Mouse (Mus musculus) thymus, adult 2 months (tissue): ENCODE data around the gene Dag1. TPM values are rescaled to one million over a fixed set of nuclear protein-coding genes. Genes with fewer than 3 reads are reported as not detected.

ENCODE experiments used
- DNase-seq: peaks from one replicate; pipeline ENCODE4 v3.0.0; 2021
- H3K27ac ChIP-seq: fragments of 200-500 bp; 2 replicates; pipeline ENCODE4 v1.5.1; 2012; ENCODE audit warnings: low read length, control low read depth; ENCODE audit not compliant: control insufficient read depth, insufficient read depth
- H3K27me3 ChIP-seq: fragments of 200-500 bp; 2 replicates; pipeline ENCODE4 v1.6.1; 2012; ENCODE audit warnings: mild to moderate bottlenecking, low read length, moderate library complexity, mixed read lengths; ENCODE audit not compliant: control insufficient read depth, insufficient read depth
- H3K36me3 ChIP-seq: fragments of 200-500 bp; 2 replicates; pipeline ENCODE4 v1.6.1; 2012; ENCODE audit warnings: mild to moderate bottlenecking, low read length, moderate library complexity; ENCODE audit not compliant: control insufficient read depth, insufficient read depth
- H3K4me1 ChIP-seq: fragments of 200-500 bp; replicated peaks from 2 replicates; pipeline ENCODE4 v1.6.1; 2012; ENCODE audit warnings: low read length; ENCODE audit not compliant: control insufficient read depth, insufficient read depth
- H3K4me3 ChIP-seq: fragments of 200-500 bp; 2 replicates; pipeline ENCODE4 v1.5.1; 2012; ENCODE audit warnings: mild to moderate bottlenecking, low read length, control low read depth, moderate library complexity; ENCODE audit not compliant: control insufficient read depth, insufficient read depth
- CTCF ChIP-seq: fragments of 200-500 bp; IDR thresholded peaks from 2 replicates; pipeline ENCODE4 v1.5.1; 2012; ENCODE audit warnings: mild to moderate bottlenecking, control low read depth, low read length, moderate library complexity, borderline replicate concordance; ENCODE audit not compliant: control insufficient read depth, poor library complexity, insufficient read depth; ENCODE audit errors: extremely low read depth
- POLR2A ChIP-seq: fragments of 200-500 bp; IDR thresholded peaks from 2 replicates; pipeline ENCODE4 v1.6.1; 2012; ENCODE audit warnings: mild to moderate bottlenecking, low read length, control low read depth, moderate library complexity; ENCODE audit not compliant: control insufficient read depth, poor library complexity, insufficient read depth; ENCODE audit errors: extremely low read depth
- WGBS: fragments of 180-500 bp; shearing (Covaris S2); methylation state at CpG from one replicate; pipeline ENCODE4 v1.1.7; 2018; 5-methylcytosine and 5-hydroxymethylcytosine counted together
- polyA plus RNA-seq: library from polyadenylated mRNA; depleted of rRNA; stranded (reverse); fragments of >200 nt; gene quantifications from 2 replicates; pipeline ENCODE4 v1.2.3, GENCODE M21; 2012

Dag1 gene
- polyA plus RNA-seq, 1 experiment, result 27.0 TPM

DNA sequence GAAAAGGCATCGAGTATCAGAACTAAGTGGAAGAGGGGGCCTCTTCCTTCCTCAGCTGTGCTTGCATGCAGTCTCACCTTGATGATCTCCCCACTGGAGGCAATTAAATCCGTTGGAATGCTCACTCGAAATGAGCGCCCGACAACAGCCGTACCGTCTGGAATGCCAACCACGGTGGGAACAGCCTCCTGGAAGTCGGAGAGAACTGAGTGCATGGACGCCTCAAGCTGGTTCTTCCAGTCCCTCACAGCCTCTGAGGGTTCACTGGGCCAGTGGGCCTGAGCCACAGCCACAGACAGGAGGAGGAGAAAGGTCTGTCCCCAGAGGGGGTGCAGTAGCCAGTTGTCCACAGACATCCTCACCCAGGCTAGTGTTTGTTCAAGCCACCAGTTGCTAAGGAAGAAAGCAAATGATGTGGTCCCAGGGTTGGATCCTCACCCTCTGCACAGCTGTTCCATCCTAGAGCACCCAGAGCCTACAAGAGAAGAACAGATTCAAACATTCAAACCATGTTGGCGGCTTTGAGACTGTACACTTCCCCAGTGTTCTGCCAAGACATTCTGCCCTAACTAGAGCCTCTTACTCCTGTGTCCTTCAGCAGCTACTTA, 45.7 kb downstream of the Dag1 start:
- DNase-seq, result no peak
- Histone ChIP-seq H3K36me3 (peaks cover 3% of the 10 kb centered on the region; the same call in 1 of the 2 replicates), H3K27ac (no peak overlapping the region), H3K27me3 (no peaks in the 10 kb centered on the region), H3K4me1 (no peaks in the 10 kb centered on the region), H3K4me3 (no peak overlapping the region)
- 94% methylated on average over 11 of the region's 11 CpGs for WGBS
- TF ChIP-seq CTCF, result no peak
- no peak for TF ChIP-seq POLR2A

DNA sequence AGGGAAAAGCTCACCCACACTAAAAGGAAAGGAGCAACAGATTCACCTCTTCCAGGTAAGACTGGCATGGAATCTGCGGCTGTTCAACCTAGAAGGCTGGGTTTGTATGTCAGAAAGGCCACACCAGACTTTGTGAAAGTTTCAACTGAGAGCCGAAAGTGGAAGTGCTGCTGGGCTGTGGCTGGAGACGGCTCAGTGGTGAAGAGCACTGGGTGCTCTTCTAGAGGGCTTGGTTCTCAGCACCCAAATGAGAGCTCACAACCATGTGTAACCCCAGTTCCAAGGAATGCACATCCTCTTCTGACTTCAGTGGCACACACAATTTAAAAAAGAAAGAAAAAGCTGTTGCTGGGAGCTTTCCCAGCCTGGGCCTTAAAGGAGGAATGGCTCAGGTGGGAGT, 46.4 kb downstream of the Dag1 start:
- WGBS, result 95% methylated on average over 3 of the region's 3 CpGs
- no peaks in the 10 kb centered on the region for H3K4me1 ChIP-seq
- H3K36me3 ChIP-seq, result peaks cover 3% of the 10 kb centered on the region; the same call in 1 of the 2 replicates
- H3K4me3 ChIP-seq, result no peak overlapping the region
- DNase-seq, result no peak
- TF ChIP-seq POLR2A (no peak), CTCF (no peak)
- no peaks in the 10 kb centered on the region for H3K27me3 ChIP-seq
- no peak overlapping the region for H3K27ac ChIP-seq

DNA sequence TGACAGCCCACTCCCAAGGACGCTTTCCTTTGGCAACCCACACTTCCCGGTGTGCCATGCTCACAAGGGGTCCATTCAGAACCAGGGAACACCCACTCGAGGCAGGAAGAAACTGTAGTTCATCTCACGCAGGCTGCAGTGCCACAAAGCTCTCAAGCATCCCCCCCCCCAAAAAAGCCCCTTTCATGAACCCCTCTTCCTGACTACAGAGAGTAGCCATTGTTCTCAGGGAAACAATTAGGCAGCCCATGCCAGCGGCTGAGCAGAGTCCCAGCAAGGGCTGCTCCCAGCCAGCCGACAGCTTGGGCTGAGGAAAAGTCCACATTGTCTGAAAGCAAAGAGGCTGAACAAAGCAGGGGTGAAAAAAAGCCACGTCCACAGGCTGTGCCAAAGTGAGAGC, 50.7 kb downstream of the Dag1 start:
- H3K4me1 ChIP-seq, result no peaks in the 10 kb centered on the region
- TF ChIP-seq POLR2A (no peak), CTCF (no peak)
- no peak overlapping the region for H3K27ac ChIP-seq
- WGBS, result 91% methylated on average over 7 of the region's 7 CpGs
- no peak overlapping the region for H3K4me3 ChIP-seq
- H3K36me3 ChIP-seq, result peaks cover 15% of the 10 kb centered on the region
- DNase-seq, result no peak
- no peaks in the 10 kb centered on the region for H3K27me3 ChIP-seq

DNA sequence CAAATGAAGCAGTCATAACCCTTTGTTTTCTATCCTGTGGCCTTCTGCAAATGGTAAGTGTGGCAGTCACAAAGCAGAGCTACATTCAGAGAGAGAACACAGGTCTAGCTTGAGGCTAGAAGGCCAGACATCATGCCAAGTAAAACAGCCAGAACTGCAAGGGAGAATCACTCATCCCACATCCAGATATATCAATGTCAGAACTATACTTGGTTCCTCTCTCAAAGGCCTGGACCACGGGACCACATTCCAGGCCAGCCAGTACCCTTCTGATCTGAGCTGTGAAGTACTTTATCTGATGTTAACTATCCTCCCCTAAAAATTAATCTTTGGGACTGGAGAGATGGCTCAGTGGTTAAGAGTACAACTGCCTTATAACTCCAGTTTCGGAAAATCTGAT, 51.3 kb downstream of the Dag1 start:
- Histone ChIP-seq H3K27me3 (no peaks in the 10 kb centered on the region), H3K36me3 (peaks cover 16% of the 10 kb centered on the region), H3K4me1 (no peaks in the 10 kb centered on the region), H3K27ac (no peak overlapping the region), H3K4me3 (no peak overlapping the region)
- TF ChIP-seq POLR2A (no peak), CTCF (no peak)
- WGBS, result 92% methylated on average over 2 of the region's 2 CpGs
- DNase-seq, result no peak

DNA sequence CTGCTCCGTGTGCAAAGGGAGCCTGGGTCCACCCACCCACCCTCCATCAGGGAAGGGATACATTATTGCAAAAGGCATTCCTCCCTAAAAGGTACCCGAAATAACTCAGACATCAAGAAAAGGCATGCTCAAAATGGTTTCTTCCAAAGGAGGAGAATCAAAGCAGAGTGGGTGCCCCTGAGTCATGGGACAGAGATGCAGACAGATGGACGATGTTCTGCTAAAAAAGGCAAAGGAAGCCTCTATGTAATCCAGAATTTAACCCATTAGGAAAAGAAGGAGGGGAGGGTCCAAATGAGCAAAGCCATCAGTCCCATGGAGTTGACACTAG, 58.2 kb downstream of the Dag1 start:
- Histone ChIP-seq H3K27me3 (no peaks in the 10 kb centered on the region), H3K36me3 (peaks cover 13% of the 10 kb centered on the region), H3K4me3 (no peak overlapping the region), H3K4me1 (peaks cover 15% of the 10 kb centered on the region), H3K27ac (no peak overlapping the region)
- WGBS, result 95% methylated on average over 3 of the region's 3 CpGs
- DNase-seq, result no peak
- TF ChIP-seq CTCF (no peak), POLR2A (no peak)

DNA sequence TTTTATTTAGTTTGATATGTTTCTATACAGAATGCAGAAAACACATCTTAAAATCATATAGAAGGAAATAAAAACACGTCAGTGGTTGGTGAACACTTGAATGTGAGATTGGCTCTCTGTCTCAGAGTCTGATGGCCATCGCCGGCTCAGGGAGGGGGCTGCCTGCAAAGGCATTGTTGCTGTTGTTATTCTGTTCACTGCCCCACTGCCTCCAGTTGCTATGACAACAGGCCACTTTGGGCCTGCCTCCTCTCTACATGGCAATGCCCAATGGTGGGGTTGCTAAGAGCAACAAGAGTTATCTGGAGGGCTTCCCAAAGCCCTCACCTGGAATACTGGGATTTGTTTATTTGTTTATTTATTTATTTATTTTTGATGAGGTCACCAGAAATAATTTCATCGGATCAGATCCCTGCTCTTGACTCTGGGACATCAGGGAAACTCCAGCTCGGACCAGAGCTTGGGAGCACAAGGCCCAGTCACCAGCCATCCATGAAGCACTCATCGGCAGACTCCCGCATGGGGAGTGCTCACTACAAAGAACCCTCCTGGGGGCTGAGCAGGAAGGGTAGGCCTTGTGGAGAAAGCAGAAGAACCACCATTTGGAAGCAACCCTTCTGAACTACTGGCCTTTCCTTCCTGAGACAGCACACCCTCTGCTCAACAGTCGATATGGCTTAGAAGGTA, 58.7 kb downstream of the Dag1 start:
- 92% methylated on average over 8 of the region's 8 CpGs for WGBS
- Histone ChIP-seq H3K36me3 (peaks cover 13% of the 10 kb centered on the region), H3K27ac (no peak overlapping the region), H3K27me3 (no peaks in the 10 kb centered on the region), H3K4me3 (no peak overlapping the region), H3K4me1 (peaks cover 19% of the 10 kb centered on the region)
- no peak for TF ChIP-seq CTCF
- no peak for TF ChIP-seq POLR2A
- DNase-seq, result no peak

DNA sequence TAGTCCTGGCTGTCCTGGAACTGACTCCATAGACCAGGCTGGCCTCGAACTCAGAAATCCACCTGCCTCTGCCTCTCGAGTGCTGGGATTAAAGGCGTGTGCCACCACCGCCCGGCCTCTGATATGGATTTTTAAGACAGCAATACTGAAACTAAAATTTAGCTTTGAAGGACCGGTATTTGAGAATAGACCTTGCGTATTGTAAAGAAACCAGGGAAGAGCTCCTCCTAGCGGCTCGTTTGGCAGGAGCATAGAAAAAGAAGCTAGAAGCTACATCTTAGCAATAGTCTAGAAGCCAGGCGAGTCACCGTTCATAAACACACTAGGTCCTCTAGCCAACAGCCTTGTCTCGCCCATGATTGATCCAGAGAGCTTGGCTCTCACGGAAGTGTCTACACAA, 60.7 kb downstream of the Dag1 start:
- Histone ChIP-seq H3K4me1 (peaks cover 19% of the 10 kb centered on the region), H3K27ac (no peak overlapping the region), H3K36me3 (no peaks in the 10 kb centered on the region; the same call in 1 of the 2 replicates), H3K27me3 (no peaks in the 10 kb centered on the region), H3K4me3 (peak overlapping the region; percentile 40)
- DNase-seq, result peak; percentile 81
- TF ChIP-seq POLR2A, result no peak
- no peak for TF ChIP-seq CTCF
- 12% methylated on average over 13 of the region's 13 CpGs for WGBS
